Mouse (Mus musculus) forebrain, embryonic 11.5 days (tissue): ENCODE measurements around the gene Nek11. TPM values are rescaled to one million over a fixed set of nuclear protein-coding genes. Genes with fewer than 3 reads are reported as not detected.
A peak's percentile ranks its signal among the peaks of the same experiment; 100 is the strongest.

ENCODE experiments used
- ATAC-seq: fragments of 200-750 bp; cut with Nextera tagmentation; replicated peaks from 2 replicates; pipeline ENCODE4 v1.8.0; 2017; ENCODE audit warnings: moderate TSS enrichment; ENCODE audit not compliant: low FRiP score
- DNase-seq: peaks from one replicate; pipeline ENCODE4 v3.0.0-alpha.2; 2017; ENCODE audit warnings: low spot score
- H3K27ac ChIP-seq: fragments of 300-500 bp; sonication (generic); 2 replicates; pipeline ENCODE4 v1.5.1; 2014; ENCODE audit warnings: low read depth, low read length
- H3K27me3 ChIP-seq: fragments of 300-500 bp; sonication (generic); 2 replicates; pipeline ENCODE4 v1.6.1; 2014; ENCODE audit warnings: mild to moderate bottlenecking, low read length, mixed read lengths; ENCODE audit not compliant: control insufficient read depth, insufficient read depth
- H3K36me3 ChIP-seq: fragments of 300-500 bp; sonication (generic); 2 replicates; pipeline ENCODE4 v1.6.1; 2014; ENCODE audit warnings: mild to moderate bottlenecking, low read length, moderate library complexity, mixed read lengths; ENCODE audit not compliant: control insufficient read depth, insufficient read depth
- H3K4me1 ChIP-seq: fragments of 300-500 bp; sonication (generic); replicated peaks from 2 replicates; pipeline ENCODE4 v1.6.1; 2014; ENCODE audit warnings: low read length, mixed read lengths; ENCODE audit not compliant: control insufficient read depth, insufficient read depth
- H3K4me2 ChIP-seq: fragments of 300-500 bp; sonication (generic); 2 replicates; pipeline ENCODE4 v1.6.1; 2014; ENCODE audit warnings: low read depth, mild to moderate bottlenecking, low read length, moderate library complexity, mixed read lengths; ENCODE audit not compliant: severe bottlenecking
- H3K4me3 ChIP-seq: fragments of 300-500 bp; sonication (generic); 2 replicates; pipeline ENCODE4 v1.5.1; 2014; ENCODE audit warnings: low read depth, low read length
- H3K9ac ChIP-seq: fragments of 300-500 bp; sonication (generic); 2 replicates; pipeline ENCODE4 v1.6.1; 2014; ENCODE audit warnings: low read length
- H3K9me3 ChIP-seq: fragments of 300-500 bp; sonication (generic); 2 replicates; pipeline ENCODE4 v1.6.1; 2016; ENCODE audit warnings: low read length, mixed read lengths; ENCODE audit not compliant: control insufficient read depth
- WGBS: fragments of 180-500 bp; shearing (Covaris S2); extraction: QIAGEN DNeasy Blood & Tissue Kit; methylation state at CpG from one replicate; pipeline ENCODE4 v1.1.7; 2014; 5-methylcytosine and 5-hydroxymethylcytosine counted together
- polyA plus RNA-seq: library from polyadenylated mRNA; unstranded; fragments of >200 nt; fragmentation: Nextera tagmentation; extraction: Ambion mirVana; gene quantifications from 2 replicates; pipeline ENCODE4 v1.2.1, GENCODE M21; 2014

The Nek11 gene
- polyA plus RNA-seq: 0.28 and 0.63 TPM in 2 replicates

- Histone ChIP-seq H3K9ac (peak within 1 kb of the TSS; percentile 69), H3K4me1 (0 out of 2 replicates have a peak, but pooled peaks cover 6% of the 10 kb centered on the region), H3K27me3 (no peaks in the 10 kb centered on the region), H3K4me3 (peak within 1 kb of the TSS; percentile 63), H3K9me3 (no peaks in the 10 kb centered on the region), H3K36me3 (no peaks in the 10 kb centered on the region; the same call in 1 of the 2 replicates), H3K4me2 (peak within 1 kb of the TSS; percentile 54), H3K27ac (peak within 1 kb of the TSS; percentile 84)
- DNase-seq: peak; percentile 96
- 0% methylated on average over 44 of the region's 44 CpGs for WGBS
- peak; percentile 98 for ATAC-seq
Observed at GRCm38 (mm10) chr9:105395218-105395627, at the start of gene Nek11, which contains the start of gene Aste1. Gene Nek11, minus strand, starts transcription at chr9:105395524. Gene Aste1, plus strand, starts transcription at chr9:105395392.

GRCm38 (mm10) chr9:105408549-105408948 is 13.2 kb upstream of the Nek11 start:
- no peaks in the 10 kb centered on the region for H3K4me1 ChIP-seq
- no peak overlapping the region for H3K27ac ChIP-seq
- H3K9ac ChIP-seq: no peak overlapping the region
- H3K27me3 ChIP-seq: no peaks in the 10 kb centered on the region
- DNase-seq (no peak), ATAC-seq (no peak)
- H3K36me3 ChIP-seq: no peaks in the 10 kb centered on the region; the same call in 1 of the 2 replicates
- no peak overlapping the region for H3K4me2 ChIP-seq
- no peak overlapping the region for H3K4me3 ChIP-seq
- 95% methylated on average over 6 of the region's 6 CpGs for WGBS
- H3K9me3 ChIP-seq: no peaks in the 10 kb centered on the region

GRCm38 (mm10) chr9:105394720-105395119 is 604 bp downstream of the Nek11 start:
- ATAC-seq (peak; percentile 22; the same call in 1 of the 2 replicates), DNase-seq (no peak)
- Histone ChIP-seq H3K4me1 (0 out of 2 replicates have a peak, but pooled peaks cover 6% of the 10 kb centered on the region), H3K27ac (no peak overlapping the region), H3K4me3 (peak overlapping the region; percentile 63), H3K4me2 (peak overlapping the region; percentile 54), H3K9ac (no peak overlapping the region), H3K27me3 (no peaks in the 10 kb centered on the region), H3K36me3 (no peaks in the 10 kb centered on the region; the same call in 1 of the 2 replicates), H3K9me3 (no peaks in the 10 kb centered on the region)
- WGBS: 14% methylated on average over 11 of the region's 11 CpGs

GRCm38 (mm10) chr9:105390616-105391015 is 4.7 kb downstream of the Nek11 start:
- Histone ChIP-seq H3K27ac (no peak overlapping the region), H3K27me3 (no peaks in the 10 kb centered on the region), H3K9ac (no peak overlapping the region), H3K9me3 (no peaks in the 10 kb centered on the region), H3K36me3 (no peaks in the 10 kb centered on the region), H3K4me3 (no peak overlapping the region), H3K4me2 (no peak overlapping the region), H3K4me1 (no peaks in the 10 kb centered on the region)
- 72% methylated on average over 4 of the region's 5 CpGs for WGBS
- ATAC-seq (no peak), DNase-seq (no peak)

- 25% methylated on average over 4 of the region's 4 CpGs for WGBS
- peak; percentile 33; the same call in 1 of the 2 replicates for ATAC-seq
- no peak overlapping the region for H3K27ac ChIP-seq
Observed at GRCm38 (mm10) chr9:105389289-105389688, 6.0 kb downstream of the Nek11 start.

GRCm38 (mm10) chr9:105387403-105387802 is 7.9 kb downstream of the Nek11 start:
- Histone ChIP-seq H3K4me2 (no peak overlapping the region), H3K9me3 (no peaks in the 10 kb centered on the region), H3K4me1 (no peaks in the 10 kb centered on the region), H3K27me3 (no peaks in the 10 kb centered on the region), H3K9ac (no peak overlapping the region), H3K36me3 (no peaks in the 10 kb centered on the region), H3K27ac (no peak overlapping the region), H3K4me3 (no peak overlapping the region)
- DNase-seq (no peak), ATAC-seq (no peak)
- WGBS: 79% methylated on average over 5 of the region's 5 CpGs

More at GRCm38 (mm10) chr9:105389289-105389688, 6.0 kb downstream of the Nek11 start:
- Histone ChIP-seq H3K9me3 (no peaks in the 10 kb centered on the region), H3K27me3 (no peaks in the 10 kb centered on the region), H3K4me2 (no peak overlapping the region), H3K4me1 (no peaks in the 10 kb centered on the region), H3K9ac (no peak overlapping the region), H3K4me3 (no peak overlapping the region), H3K36me3 (no peaks in the 10 kb centered on the region)
- peak; percentile 79 for DNase-seq

GRCm38 (mm10) chr9:105379533-105380145 is 15.7 kb downstream of the Nek11 start:
- no peak for ATAC-seq
- H3K9me3 ChIP-seq: no peaks in the 10 kb centered on the region
- no peak overlapping the region for H3K27ac ChIP-seq

GRCm38 (mm10) chr9:105377622-105378021 is 17.7 kb downstream of the Nek11 start:
- WGBS: 73% methylated on average over 3 of the region's 3 CpGs
- DNase-seq (no peak), ATAC-seq (no peak)
- no peaks in the 10 kb centered on the region for H3K36me3 ChIP-seq
- no peaks in the 10 kb centered on the region for H3K27me3 ChIP-seq
- H3K4me1 ChIP-seq: no peaks in the 10 kb centered on the region
- no peak overlapping the region for H3K4me2 ChIP-seq
- H3K27ac ChIP-seq: no peak overlapping the region
- no peak overlapping the region for H3K9ac ChIP-seq
- H3K4me3 ChIP-seq: no peak overlapping the region
- H3K9me3 ChIP-seq: no peaks in the 10 kb centered on the region

More at GRCm38 (mm10) chr9:105379533-105380145, 15.7 kb downstream of the Nek11 start:
- no peaks in the 10 kb centered on the region for H3K27me3 ChIP-seq
- H3K9ac ChIP-seq: no peak overlapping the region
- H3K4me3 ChIP-seq: no peak overlapping the region
- no peak for DNase-seq
- no peaks in the 10 kb centered on the region for H3K4me1 ChIP-seq
- no peaks in the 10 kb centered on the region for H3K36me3 ChIP-seq
- 79% methylated on average over 8 of the region's 8 CpGs for WGBS
- no peak overlapping the region for H3K4me2 ChIP-seq
